Mouse (Mus musculus) liver, adult 2 months (tissue): ENCODE measurements around the gene Pdzph1.

Experiments used
- CTCF ChIP-seq: fragments of 200-500 bp; IDR thresholded peaks from 2 replicates; pipeline ENCODE4 v1.5.1; 2011; ENCODE audit warnings: low read depth, low read length, control low read depth
- POLR2A ChIP-seq: fragments of 200-500 bp; IDR thresholded peaks from 2 replicates; pipeline ENCODE4 v1.6.1; 2011; ENCODE audit warnings: low read length, control low read depth; ENCODE audit not compliant: insufficient read depth; ENCODE audit errors: extremely low read depth

DNA sequence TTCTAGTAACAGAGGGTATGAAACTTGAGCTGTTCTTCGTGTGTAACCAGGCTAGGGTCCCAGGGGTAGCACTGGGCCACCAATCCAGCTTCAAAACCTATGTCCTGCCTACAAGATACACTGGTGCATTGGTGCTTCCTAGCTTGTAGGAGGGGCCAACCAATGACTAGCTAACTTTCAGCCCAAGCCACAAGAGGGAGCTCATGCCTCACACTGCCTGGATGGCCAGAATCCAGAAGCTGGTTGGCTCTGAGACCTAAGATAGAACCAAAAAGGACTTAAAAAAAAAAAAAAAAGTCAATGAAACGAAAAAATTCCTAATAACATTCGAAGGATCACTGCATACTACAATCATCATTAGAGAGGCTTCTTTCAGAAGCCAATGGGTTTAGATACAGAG lies 31.3 kb downstream of the Pdzph1 start:
- no peak for TF ChIP-seq POLR2A
- TF ChIP-seq CTCF = peak; percentile 88
